Mouse (Mus musculus) retina, postnatal 1 day (tissue): ENCODE measurements at regions not wholly inside any gene's neighbourhood (a gene's known extent, or its start where the extent isn't known, plus 50 kb on each side); places are given as distances from the start of the nearest gene placed in this dataset.

ENCODE experiments used
- DNase-seq: peaks from one replicate; pipeline ENCODE4 v3.0.0-alpha.2; 2012

DNA sequence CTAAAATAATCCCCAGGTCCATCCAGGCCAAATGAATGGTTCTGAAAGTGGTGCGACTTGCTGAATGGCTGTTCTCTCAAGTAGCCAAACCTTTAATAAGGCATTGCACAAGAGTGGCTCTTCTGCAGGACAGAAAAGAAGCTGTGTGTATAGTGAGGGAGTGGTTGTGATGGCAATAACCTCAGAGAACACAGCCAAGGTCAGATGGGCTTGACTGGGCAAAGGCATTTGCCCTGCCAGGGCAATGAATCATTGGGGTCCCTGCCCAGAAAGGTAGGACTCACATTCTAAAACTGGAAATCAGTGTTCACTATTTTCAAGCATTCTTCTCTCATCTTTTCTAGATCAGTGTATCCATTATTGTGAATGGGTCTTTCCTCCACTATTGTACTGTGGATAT is 295.4 kb upstream of the Usp25 start:
- DNase-seq: no peak

DNA sequence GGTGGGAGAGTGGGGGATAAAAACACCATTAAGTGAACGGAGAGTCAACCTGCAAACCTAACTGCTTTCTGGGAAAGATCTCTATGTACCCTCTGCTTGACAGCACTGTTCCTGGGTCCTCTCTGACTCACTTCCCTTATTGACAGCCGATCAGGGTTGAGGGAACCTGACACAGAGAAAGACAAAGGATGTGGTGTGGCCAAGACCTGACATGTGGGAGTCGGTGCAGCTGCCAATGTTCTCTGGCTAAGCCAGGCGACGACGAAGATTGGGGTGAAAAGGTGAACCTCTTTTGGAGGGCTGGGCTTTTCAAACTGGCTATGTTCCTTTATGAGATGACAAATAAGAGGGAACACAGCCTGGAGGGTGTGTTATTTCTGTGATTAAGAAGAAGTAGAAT is 318.6 kb upstream of the Usp25 start:
- DNase-seq: peak; percentile 5

DNA sequence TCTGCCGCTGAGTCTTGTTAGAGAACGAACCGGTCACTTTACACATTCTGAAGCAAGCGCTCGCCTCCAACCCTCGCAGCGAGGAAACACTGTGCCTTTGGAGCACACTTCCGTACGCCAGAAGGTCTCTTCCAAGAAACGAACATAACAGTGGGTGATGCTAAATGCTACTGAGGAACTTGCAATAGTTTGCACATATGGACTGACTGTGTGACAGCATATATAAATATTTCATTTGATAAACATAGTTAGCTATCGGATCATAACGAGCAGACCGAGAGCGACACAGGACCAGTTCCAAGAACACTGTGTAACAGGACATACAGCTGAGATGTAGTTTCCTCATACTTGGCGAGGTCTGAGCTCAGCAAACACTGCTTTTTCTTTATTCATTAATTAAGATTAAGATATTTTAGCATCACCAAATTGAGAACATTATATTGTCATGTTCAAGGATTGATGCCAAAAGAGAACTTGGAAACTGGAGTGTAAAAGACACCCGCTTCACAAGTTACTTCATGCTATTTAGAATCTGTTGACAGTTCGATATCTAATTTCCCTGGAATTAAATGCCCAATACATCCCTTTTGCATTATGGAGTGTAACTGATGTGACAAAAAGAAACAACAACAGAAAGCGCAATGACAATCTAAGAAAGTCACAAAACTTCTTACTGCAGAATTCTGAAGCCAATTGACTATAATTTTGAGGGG is 314.3 kb upstream of the Nrip1 start:
- DNase-seq: no peak

DNA sequence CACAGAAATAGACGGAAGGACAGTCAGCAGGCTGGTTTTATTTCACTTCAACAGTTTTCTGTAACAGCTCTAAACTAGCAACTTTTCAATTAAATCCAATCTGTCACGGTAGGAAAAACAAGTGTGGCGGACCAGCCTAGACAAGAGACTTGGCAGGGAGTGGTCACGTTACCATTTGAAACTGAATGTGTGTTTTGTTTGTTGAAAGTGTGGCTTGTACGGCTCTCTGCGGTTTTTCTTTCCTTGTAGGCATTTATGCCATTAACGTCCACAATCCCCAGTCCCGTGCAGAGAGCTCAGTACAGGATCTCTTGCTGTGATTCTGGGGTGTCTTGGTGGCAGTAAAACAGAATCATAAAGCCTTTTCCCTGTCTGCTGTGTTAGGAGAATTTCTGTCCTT is 311.9 kb upstream of the Nrip1 start:
- DNase-seq: no peak

DNA sequence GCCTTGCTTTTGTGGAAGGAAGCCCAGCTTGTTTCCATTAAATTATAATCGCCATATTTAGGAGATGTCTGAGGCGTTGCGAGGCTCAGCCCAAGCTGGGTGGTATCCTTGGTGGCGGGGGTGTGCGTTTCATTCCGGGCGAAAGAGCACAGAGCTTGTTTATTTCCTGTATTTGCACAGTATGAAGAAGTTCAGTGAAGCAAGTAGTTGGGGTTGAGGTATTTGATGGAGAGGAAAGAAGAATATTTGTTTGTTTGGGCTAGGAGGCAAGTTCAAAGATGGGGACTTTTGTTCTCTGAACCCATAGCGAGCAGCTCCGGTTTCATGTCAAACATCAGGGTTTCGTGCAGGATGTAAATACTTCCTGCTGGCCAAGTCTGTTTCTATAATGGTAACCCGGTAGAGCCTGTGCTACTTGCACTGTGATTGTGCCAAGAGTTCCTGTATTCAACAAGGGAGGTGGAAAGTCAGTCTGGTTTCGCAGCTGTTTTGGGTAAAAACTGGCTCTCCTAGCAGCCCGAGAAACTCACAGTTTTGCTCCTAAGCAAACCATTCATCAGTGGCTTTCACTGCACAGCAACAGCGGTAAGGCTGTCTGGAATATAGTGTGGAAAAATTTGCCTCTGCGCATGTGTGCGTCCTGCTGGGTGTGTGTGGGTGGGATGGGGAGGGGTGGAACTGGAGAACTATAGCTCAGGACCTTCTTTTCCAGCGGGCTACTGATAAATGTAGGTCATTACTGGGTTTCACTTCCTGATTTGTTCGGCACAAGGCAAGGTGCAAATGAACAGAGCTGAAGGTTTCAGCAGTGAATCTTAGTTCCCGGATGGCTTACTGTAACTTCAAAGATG is 306.7 kb upstream of the Nrip1 start:
- no peak for DNase-seq

DNA sequence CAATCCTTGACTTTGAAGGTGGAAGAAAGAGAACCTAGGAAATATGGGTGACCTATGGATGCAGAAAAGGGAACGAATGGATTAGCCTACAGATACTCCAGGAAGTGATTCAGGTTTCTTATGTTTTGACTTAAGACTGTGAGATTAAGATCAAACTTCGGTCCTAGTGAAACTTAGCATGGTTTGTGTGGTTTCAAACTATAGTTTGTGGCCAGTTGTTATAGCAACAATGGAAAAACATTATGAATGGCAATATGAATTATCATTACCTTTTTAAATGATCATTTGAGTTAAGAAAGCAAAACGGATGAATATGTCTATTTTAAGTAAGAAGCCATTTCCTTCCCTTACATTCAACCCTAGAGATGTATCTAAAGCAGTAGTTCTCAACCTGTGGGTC is 305.3 kb upstream of the Nrip1 start:
- DNase-seq: no peak

DNA sequence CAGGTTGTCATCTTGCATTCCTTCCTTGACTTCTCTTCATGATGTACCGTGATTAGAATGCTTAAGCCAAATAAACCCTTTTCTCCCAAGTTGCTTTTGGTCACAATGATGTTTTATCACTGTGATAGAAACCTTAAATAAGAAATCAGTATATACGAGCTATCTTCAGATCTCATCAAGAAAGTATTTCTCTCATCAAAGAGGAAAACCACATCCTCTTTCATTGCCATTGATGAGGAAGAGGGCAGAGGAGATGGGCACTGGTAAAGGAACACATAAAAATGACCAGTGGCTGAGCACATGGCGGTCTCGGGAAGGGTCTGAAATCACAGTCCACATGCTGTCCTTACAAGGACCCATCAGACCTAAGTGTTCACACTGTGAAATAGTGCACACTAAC is 296.2 kb upstream of the Nrip1 start:
- DNase-seq: no peak

DNA sequence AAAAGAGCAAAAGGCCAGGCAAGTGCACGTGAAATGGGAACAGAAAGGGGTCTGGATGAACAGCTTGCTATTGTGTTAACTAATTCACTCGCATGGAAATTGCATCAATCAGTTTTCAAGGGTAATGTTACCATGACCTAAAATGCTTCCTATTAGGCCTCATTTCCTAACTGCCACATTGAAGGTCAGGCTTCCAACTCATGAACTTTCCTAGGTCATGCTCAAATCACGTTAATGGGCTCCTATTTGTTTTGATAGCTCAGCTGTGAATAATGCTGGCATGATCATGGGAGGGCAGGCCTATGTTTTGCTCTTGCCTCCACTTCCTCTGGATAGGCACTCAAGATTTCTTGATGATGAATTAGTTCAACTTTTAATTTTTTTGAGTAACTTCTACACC is 293.4 kb upstream of the Nrip1 start:
- DNase-seq: peak; percentile 75

DNA sequence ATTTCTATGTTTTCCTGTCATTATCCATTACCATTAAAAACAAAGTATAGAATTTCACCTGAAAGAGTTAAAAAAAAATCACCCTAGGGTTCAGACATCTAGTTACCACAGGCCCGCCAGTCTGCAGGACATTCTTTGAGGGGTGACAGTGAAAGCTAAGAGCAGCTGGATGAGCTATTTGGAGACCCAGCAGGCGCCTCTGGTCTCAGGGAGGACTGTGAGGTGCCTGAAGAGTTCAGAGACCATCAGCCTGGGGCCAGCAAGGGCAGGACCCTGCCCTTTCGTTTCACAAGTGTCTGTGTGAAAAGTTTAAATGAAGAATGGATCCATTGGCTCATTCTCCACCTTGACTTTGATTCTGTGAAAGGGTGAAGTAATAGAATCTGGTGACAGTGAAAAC is 281.5 kb upstream of the Nrip1 start:
- DNase-seq: peak; percentile 16

DNA sequence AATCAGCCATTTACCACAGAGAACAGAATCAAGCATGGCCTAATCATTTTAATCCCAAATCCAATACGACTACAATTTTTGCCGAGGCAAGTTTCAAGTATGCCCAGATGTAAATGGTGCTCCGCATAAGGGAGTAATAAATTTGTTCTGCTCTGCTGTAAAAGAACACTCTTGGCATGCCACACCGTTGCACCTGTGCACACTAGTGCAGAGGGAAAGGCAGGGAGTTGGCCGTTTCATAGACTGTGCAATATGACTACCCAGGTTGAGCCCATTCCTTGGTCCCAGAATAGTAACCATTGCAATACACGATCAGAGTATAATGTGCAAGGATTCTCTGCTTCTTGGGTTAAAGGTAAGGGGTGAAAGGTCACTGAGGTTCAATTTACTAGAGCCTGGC is 270.7 kb upstream of the Nrip1 start:
- DNase-seq: no peak

DNA sequence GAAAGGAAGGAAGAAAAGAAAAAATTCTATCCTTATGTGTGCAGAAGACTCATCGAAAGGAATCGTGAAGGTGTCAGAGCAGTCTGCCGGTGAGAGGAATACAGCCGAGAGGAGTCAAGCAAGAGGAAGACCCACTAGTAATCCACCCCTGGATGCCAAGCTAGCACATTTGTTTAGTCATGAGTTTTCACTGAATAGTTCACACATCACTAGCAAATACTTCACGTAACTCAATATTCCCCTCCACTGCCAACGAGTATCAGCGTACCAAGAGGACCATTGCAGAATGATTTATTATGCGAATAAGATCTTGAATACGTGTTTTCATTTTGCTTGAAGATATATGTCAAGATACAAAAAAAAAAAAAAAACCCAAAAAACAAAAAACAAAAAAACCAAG is 270.2 kb upstream of the Nrip1 start:
- DNase-seq: no peak

DNA sequence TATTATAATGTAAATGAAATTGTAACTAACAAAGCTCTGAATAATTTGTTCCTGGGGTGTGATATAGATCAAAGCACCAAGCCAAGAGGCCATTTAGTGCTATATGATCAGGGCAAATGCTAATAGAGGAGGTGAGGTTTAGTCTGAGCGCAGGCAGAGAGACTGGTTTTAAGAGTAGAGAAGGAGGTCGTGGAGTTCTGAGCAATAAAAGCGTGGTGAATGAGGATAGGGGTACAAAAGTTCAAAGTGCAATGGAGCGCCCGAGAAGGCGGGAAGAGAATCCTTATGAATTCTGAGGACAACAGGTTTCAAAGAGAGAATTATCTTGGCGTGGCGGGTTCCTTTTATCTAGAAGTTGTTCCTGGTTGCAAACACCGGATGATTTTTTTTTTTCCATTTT is 261.5 kb upstream of the Nrip1 start:
- DNase-seq: no peak

DNA sequence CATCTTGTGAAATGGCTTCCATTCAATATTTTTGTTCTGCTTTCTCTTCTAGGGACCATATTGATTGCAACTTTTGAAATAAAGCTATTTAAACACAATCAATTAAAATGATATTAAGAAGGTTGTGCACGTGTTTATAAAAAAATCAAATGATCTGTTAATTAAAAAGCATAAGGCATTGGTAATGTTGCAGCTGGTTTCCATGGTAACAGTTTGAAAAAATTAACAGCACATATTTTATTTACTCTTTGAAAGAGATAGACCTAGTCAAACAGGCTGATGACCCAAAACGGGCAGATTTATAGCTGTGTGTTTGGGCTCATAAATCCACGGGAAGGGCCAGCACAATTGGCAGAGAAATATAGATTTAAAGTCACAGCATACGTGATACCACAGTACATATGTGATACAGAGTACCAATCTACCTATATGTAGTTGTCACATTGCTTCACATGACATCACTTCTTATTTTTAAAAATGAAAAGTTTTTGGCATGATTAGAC is 260.6 kb upstream of the Nrip1 start:
- no peak for DNase-seq

DNA sequence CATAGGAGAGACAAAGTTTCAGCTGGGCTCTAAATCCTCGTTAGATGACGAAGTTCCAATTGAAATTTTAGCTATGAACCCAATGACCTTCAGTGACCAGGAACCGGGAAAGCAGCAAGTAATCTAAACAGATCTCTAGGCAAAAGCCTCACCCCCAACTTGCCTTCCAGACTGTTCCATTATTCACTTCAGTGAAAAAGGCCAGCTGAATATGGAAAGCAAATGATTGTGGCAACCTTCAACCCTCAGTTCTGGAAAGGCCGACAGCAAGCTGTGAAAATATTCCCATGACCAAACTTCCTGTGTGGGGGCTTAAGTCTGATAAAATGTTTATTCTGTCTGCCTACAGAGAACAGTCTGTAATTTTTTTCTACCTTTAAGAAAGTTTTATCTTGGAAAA is 252.5 kb upstream of the Nrip1 start:
- DNase-seq: no peak

DNA sequence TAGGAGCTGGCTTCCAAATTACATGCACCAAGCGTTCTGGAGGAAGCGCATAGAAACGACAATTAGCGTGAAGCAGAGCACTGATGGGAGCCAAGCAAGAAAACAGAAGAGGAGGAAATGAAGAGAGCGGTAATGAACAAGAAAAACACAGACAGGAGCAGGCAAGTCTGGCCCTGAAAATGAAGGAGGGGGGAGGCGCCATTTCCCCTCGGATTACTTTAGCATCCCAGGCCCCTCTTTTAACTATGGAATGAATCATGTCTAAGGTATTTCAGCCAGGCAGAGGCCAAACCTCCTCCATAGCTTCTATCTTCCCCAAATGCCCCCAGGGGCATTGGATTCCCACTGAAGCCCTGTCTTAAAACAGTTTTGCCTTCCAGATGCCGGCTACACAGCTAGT is 248.1 kb upstream of the Nrip1 start:
- DNase-seq: peak; percentile 6

DNA sequence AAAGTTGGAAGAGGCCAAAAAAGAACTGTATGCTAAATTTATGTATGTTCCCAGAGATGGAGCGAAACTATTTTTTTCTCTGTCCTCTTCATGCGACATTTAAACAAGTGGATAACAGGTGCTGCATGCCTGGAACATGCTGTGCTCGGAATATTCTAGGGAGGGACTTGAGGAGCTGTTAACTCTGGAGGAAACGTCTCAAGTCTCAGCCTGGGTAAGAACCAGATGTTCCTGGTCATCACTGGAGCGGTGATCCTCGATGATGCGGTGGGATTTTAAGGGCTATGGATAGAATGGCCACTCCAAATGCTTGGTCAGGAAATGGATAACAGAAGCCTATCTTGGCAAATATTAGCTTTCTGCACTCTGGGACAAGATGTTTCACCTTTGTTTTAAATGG is 244.7 kb upstream of the Nrip1 start:
- no peak for DNase-seq

DNA sequence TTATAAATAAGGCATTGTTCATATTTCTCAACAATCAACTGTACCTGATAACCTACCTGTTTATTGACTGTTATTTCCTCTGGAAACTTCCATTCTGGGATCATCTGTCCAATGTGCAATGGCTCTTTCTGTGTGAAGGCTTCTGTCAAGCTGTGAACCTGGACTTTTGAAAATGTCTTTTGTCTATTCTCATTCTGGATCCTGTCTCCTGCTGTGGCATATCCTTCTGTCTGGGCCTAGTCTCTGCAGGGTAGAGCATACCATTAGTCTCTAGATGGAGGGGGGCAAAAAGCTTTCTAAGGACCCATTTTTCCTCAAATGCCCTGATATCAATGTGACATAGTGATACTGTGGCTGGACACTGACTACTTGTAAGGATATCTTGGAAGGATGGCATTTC is 237.4 kb upstream of the Nrip1 start:
- DNase-seq: no peak

DNA sequence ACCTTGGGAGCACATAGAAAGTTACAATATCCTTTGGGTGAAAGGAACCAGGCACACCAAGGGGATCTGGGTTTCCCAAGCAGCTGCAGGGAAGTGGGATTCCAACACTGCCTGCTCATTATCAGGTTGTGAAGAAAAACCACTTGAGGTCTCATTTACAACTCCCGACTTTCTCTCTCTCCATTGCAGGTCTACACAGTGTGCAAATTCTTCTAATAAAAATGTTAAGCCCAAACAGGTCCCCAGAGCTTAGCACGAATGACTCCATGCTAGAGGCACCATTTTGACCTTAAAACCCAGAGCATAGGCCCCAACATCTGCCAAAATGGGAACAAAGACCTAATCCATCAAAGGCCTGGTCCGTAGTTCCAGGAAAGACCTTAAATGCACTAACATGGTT is 231.3 kb upstream of the Nrip1 start:
- no peak for DNase-seq

DNA sequence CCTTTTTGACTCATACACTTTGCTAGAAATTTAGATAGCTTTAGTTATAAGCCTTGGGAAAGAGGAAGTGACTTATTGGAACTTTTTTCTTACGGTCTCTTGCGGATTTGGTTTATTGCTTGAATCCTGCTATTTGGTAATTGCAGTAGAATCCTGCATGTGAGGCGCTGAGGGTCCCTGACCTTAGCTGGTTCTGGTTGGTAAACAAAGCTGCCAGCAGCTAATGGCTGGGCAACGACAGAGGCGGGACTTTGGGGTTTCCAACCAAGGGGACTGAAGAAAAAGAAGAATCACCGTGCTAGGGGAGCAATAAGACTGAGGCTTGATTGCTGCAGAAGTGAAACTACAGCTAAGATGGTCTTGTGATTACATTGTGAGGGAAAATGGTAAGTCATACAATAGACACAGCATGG is 230.2 kb upstream of the Nrip1 start:
- no peak for DNase-seq

DNA sequence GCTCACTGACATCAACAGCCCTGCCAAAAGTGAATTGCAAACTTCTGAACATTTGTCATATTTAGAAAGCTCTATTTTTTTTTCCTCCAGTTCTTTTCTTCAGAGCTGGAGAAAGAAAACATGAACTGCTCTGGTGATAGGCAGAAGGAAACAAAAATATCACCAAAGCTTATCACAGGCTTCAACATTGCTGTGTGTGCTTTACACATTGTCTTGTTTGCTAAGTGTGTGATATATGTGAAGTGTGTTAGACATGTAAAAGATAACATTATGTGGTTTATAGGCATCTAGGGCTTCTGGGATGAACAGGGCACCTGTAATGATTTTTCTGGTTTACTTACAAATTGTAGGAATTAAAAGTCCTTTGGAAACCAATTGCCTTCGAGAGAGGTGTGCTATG is 229.8 kb upstream of the Nrip1 start:
- DNase-seq: no peak

DNA sequence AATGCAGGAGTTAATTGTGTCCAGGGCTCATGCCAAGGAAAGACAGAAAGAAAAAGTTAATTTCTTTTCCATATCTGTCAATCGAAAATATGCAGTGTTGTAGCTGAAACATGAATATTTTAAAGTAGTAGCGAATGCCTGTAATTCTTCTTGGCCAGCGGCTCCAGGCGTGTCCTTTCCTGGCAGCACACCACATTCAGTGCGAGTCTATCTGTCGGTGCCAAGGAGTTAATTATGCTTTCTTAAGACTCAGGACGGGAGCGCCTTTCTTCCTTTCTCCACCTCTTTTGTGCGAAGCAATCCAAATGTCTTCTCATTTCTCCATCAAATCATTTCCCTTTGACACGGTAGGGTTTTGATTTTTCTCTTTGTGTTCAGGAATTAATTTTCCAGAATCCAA is 226.5 kb upstream of the Nrip1 start:
- no peak for DNase-seq

DNA sequence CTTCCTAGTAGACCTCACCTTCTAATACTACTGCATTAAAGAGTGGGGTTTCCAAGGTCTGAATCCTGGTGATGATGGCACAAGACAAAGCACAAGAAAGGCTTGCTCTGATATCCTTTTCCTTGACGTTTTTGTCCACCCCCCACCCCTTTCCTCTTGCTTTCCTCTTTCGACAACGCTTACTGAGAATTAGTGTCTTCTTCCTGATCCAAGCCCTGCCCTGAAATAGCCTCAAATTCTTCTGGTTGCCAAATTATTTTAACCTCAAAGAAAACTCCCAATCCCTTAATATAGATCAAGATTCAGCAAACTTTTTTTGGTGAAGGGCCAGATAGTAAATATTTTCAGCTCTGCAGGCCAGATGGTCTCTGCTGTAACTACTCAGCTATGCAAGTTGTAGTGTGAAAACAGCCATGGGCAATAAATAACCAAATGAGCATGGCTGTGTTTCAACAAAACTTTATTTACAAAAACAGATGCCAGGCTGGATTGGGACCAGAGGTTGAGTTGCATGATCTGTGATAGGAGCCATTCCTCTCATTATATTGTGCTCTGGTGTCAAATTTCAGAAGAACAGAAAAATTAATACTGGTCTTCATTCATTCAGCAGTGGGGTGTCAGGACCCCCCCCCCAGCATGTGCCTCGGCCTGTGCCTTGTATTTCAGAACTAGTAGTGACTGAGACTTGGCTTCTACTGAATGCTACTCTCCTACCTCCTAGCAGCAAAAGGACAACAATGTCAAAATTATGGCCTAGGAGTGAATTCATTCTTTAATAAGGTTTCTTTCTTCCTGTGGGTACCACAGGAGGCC is 218.5 kb upstream of the Nrip1 start:
- DNase-seq: no peak

DNA sequence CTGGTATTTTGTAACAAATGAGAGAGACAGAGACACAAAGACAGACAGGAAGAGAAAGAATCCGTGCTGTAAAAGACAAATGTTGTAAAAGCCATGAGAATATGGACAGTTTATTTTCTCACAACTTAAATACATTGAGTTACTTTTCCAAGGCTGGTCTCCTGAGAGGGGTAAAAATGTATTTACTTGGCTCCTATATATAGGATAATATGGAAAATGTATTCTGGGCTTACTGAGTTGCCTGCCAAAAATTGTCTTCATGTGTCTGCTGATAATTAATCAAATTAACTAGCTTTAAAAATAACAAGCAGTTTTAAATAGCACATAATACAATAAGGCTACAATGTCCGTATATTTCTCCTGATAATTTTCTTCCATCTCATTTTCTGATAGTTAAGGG is 216.2 kb upstream of the Nrip1 start:
- DNase-seq: no peak

DNA sequence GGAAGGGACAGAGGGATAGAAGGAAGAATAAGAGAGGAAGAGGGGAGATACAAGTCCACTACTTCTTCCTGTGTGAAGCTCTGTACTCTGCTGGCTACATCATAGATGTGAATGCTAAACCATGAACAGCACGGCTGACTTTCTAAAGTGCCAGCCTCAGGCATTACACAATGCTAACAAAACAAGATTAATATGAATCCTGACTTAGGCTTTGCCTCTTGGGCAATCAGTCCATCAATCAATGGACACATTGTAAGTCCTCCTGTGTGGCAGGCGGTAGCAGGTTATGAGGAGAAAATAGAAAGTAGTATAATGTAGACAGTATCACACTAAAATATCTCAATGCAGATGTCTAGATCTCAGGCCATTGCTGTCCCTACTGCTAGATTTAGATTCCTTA is 203.6 kb upstream of the Nrip1 start:
- DNase-seq: no peak
